Mouse (Mus musculus): ENCODE results near the gene Zbtb39. TPM values are rescaled to one million over a fixed set of nuclear protein-coding genes. Genes with fewer than 3 reads are reported as not detected.
"Not testable (repeated sequence)": the region's sequence is repeated elsewhere in the genome, so short reads cannot be mapped to it uniquely, and the experiment has no call there.

The Zbtb39 gene
- polyA plus RNA-seq, 1 experiment: 10.5 TPM

GRCm38 (mm10) chr10:127748847-127749612 is 9.7 kb downstream of the Zbtb39 start:
- Histone ChIP-seq H3K4me1 (ENCODE audit: control insufficient read depth, insufficient read depth, low read length) (no peaks in the 10 kb centered on the region), H3K4me3 (replicated peaks; ENCODE audit: extremely low read depth, low read depth, low read length) (peak overlapping the region; percentile 21)
- peak; percentile 30 for DNase-seq
- TF ChIP-seq CTCF (IDR thresholded peaks at IDR 0.05; ENCODE audit: insufficient read depth, low read length) (no peak), POLR2A (IDR thresholded peaks at IDR 0.05; ENCODE audit: borderline replicate concordance, extremely low read depth, low read depth, low read length) (no peak; the same call in 1 of the 2 replicates)
- 15% methylated on average over 8 of the region's 8 CpGs for WGBS

GRCm38 (mm10) chr10:127750136-127750777 is 10.9 kb downstream of the Zbtb39 start:
- no peak for DNase-seq
- no peak for TF ChIP-seq POLR2A (IDR thresholded peaks at IDR 0.05; ENCODE audit: borderline replicate concordance, extremely low read depth, low read depth, low read length)
- TF ChIP-seq CTCF (IDR thresholded peaks at IDR 0.05; ENCODE audit: insufficient read depth, low read length): no peak
- peak overlapping the region; percentile 58 for H3K4me3 ChIP-seq (replicated peaks; ENCODE audit: extremely low read depth, low read depth, low read length)
- 45% methylated on average over 24 of the region's 24 CpGs for WGBS
- H3K4me1 ChIP-seq (ENCODE audit: control insufficient read depth, insufficient read depth, low read length): peaks cover 10% of the 10 kb centered on the region

GRCm38 (mm10) chr10:127751548-127751947 is 12.2 kb downstream of the Zbtb39 start, which contains the start of gene Gpr182:
TSS of gene Gpr182 (minus strand) at chr10:127751732.
- no peak for TF ChIP-seq CTCF (IDR thresholded peaks at IDR 0.05; ENCODE audit: insufficient read depth, low read length)
- TF ChIP-seq POLR2A (IDR thresholded peaks at IDR 0.05; ENCODE audit: borderline replicate concordance, extremely low read depth, low read depth, low read length): peak; percentile 73; the same call in 1 of the 2 replicates
- H3K4me1 ChIP-seq (ENCODE audit: control insufficient read depth, insufficient read depth, low read length): peaks cover 19% of the 10 kb centered on the region
- WGBS: 34% methylated on average over 8 of the region's 8 CpGs
- DNase-seq: no peak
- peak within 1 kb of the TSS; percentile 65 for H3K4me3 ChIP-seq (replicated peaks; ENCODE audit: extremely low read depth, low read depth, low read length)

GRCm38 (mm10) chr10:127754566-127755166 is 15.3 kb downstream of the Zbtb39 start:
- no peak for DNase-seq
- Histone ChIP-seq H3K4me3 (replicated peaks; ENCODE audit: extremely low read depth, low read depth, low read length) (no peak overlapping the region), H3K4me1 (ENCODE audit: control insufficient read depth, insufficient read depth, low read length) (peaks cover 19% of the 10 kb centered on the region)
- 42% methylated on average over 6 of the region's 6 CpGs for WGBS
- TF ChIP-seq CTCF (IDR thresholded peaks at IDR 0.05; ENCODE audit: insufficient read depth, low read length): no peak
- no peak for TF ChIP-seq POLR2A (IDR thresholded peaks at IDR 0.05; ENCODE audit: borderline replicate concordance, extremely low read depth, low read depth, low read length)

- no peak for DNase-seq
- Histone ChIP-seq H3K4me1 (ENCODE audit: control insufficient read depth, insufficient read depth, low read length) (peaks cover 19% of the 10 kb centered on the region), H3K4me3 (replicated peaks; ENCODE audit: extremely low read depth, low read depth, low read length) (no peak overlapping the region)
- TF ChIP-seq CTCF (IDR thresholded peaks at IDR 0.05; ENCODE audit: insufficient read depth, low read length) (no peak), POLR2A (IDR thresholded peaks at IDR 0.05; ENCODE audit: borderline replicate concordance, extremely low read depth, low read depth, low read length) (no peak)
- 30% methylated on average over 3 of the region's 3 CpGs for WGBS
Observed at GRCm38 (mm10) chr10:127755246-127755645, 15.9 kb downstream of the Zbtb39 start.

- TF ChIP-seq CTCF (IDR thresholded peaks at IDR 0.05; ENCODE audit: insufficient read depth, low read length) (no peak), POLR2A (IDR thresholded peaks at IDR 0.05; ENCODE audit: borderline replicate concordance, extremely low read depth, low read depth, low read length) (no peak)
- DNase-seq: peak; percentile 38
- WGBS: 18% methylated on average over 18 of the region's 18 CpGs
- peaks cover 19% of the 10 kb centered on the region for H3K4me1 ChIP-seq (ENCODE audit: control insufficient read depth, insufficient read depth, low read length)
- peak overlapping the region; percentile 50 for H3K4me3 ChIP-seq (replicated peaks; ENCODE audit: extremely low read depth, low read depth, low read length)
Observed at GRCm38 (mm10) chr10:127755770-127756468, 16.6 kb downstream of the Zbtb39 start.

- no peak for DNase-seq
- TF ChIP-seq CTCF (IDR thresholded peaks at IDR 0.05; ENCODE audit: insufficient read depth, low read length) (no peak), POLR2A (IDR thresholded peaks at IDR 0.05; ENCODE audit: borderline replicate concordance, extremely low read depth, low read depth, low read length) (no peak)
- Histone ChIP-seq H3K4me1 (ENCODE audit: control insufficient read depth, insufficient read depth, low read length) (peaks cover 16% of the 10 kb centered on the region), H3K4me3 (replicated peaks; ENCODE audit: extremely low read depth, low read depth, low read length) (no peak within 1 kb of the TSS)
- 62% methylated on average over 9 of the region's 9 CpGs for WGBS
Observed at GRCm38 (mm10) chr10:127759181-127760110, 20.1 kb downstream of the Zbtb39 start, which contains the start of the genes Rdh1 and Rdh16f1. TSS of gene Rdh1 (plus strand) at chr10:127759721. TSS of gene Rdh16f1 (plus strand) at chr10:127759787.

- 87% methylated on average over 10 of the region's 10 CpGs for WGBS
- DNase-seq; H3K4me3 ChIP-seq (replicated peaks; ENCODE audit: extremely low read depth, low read depth, low read length); H3K4me1 ChIP-seq (ENCODE audit: control insufficient read depth, insufficient read depth, low read length): not testable (repeated sequence)
Observed at GRCm38 (mm10) chr10:127762926-127763325, 23.6 kb downstream of the Zbtb39 start.
